Mouse (Mus musculus) retina, postnatal 1 day (tissue): ENCODE results near the gene Cep19.
"Not testable (repeated sequence)": the region's sequence is repeated elsewhere in the genome, so short reads cannot be mapped to it uniquely, and the experiment has no call there.

Source experiments
- DNase-seq: peaks from one replicate; pipeline ENCODE4 v3.0.0-alpha.2; 2012

Gene Cep19

DNA sequence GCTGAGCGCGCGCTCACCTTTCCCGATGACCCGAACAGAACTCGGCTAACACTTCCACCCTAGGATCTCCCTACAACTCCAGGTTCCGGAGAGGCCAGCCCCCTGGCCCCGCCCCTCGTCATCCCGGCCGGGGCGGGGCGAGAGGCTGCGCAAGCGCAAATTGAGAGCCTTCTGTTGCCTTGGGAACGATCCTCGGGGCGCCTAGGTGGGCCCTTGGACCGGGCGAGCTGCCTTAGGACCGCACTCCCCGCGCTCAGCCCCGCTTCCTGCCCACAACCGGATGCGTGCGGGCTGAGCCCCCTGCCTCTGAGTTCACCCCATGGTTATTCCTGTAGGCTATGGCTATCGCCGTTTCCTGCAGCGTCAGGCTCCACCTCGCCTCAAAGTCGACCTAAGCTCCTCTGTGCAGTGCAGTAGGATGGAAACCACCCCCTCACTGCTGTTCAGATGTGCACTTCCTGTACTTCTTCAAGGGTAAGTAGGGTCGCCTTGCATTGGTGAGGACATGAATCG is at the start of gene Cep19, which contains the start of gene Pigx:
TSS of gene Cep19 (plus strand) at position 163 of the 513 bp plus-strand sequence.
TSS of gene Pigx (minus strand) at position 103 of the 513 bp plus-strand sequence.
- peak; percentile 96 for DNase-seq

- no peak for DNase-seq
Measured at GRCm38 (mm10) chr16:32058817-32059216, 40.8 kb upstream of the Cep19 start.

GRCm38 (mm10) chr16:32059840-32060523 is 39.6 kb upstream of the Cep19 start:
- DNase-seq: no peak

DNA sequence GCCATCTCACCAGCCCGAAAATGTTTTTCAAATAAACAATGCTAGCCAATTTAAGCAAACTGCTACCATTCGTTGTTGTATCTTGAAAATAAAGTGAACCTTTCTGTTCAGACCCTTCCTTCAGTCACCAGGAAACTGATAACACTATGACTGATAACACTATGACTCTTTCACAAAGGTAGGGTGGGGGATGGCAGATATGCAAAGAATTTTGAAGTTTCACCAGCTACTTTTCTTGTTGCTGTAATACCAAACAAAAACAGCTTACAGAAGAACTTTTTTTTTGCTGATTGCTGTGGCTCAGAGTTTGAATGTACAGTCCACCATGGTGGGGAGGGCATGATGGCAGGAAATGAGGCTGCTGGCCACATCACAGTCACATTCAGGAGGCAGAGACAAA is 37.4 kb upstream of the Cep19 start:
- no peak for DNase-seq

GRCm38 (mm10) chr16:32063900-32064299 is 35.7 kb upstream of the Cep19 start:
- no peak for DNase-seq

- no peak for DNase-seq
Measured at GRCm38 (mm10) chr16:32066899-32067298, 32.7 kb upstream of the Cep19 start.

DNA sequence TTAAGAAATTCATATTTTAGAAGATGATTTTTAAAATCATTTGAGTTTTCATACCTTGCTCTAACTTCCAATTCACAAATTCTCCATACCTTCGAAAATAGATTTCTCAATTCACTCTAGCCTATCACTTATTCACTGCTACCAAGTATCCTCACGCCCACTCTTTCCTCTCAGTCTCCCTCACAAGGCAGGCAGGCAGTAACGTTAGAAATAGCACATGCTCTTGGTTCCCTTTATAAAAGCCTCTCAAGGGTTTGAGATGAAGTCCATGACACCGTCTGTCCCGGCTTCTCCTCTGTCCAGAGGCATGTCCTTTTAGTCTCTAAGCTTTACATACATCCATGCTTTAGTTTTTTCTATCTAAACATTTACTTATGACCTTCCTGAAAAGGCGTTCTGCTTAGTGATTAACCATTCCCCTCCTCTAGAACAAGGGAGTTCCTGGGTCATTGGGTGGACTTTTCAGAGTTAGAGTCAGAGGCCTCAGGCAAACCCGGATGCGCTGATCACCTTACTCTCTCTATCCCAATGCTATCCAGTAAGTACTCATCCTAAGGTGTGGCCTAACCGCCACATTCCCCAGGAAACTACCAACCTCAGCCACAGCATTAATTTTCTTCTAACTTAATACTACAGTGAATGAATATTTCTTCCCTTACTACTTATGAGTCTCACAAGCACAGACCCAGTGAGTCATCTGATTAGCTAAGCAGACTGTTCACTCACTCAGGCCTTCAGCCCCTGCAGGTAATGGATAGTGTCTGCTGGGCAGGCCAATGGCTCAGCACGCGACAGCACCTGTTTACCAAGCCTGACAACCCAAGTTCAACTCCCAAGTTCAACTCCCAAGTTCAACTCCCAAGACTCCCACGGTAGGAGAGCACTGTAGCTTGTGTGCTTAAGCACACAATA is 31.0 kb upstream of the Cep19 start:
- no peak for DNase-seq

DNA sequence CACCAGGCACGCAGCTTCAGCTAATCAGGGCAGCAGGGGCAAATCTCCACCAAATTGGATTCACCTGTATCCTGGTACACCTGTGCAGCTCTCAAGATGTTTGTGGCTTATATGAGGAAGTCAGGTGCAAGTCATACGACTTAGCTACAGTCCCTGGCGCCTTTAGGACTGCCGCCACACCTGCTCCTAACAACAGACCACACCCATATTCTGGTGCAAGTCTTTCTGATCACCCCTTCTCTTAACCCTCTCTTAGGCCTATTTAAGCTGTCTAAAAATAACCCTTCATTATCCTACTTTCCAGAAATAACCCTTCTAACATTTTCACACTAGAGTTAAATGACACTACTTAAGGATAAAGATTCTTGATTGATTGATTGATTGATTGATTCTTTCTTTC is 29.5 kb upstream of the Cep19 start:
- DNase-seq: not testable (repeated sequence)

DNA sequence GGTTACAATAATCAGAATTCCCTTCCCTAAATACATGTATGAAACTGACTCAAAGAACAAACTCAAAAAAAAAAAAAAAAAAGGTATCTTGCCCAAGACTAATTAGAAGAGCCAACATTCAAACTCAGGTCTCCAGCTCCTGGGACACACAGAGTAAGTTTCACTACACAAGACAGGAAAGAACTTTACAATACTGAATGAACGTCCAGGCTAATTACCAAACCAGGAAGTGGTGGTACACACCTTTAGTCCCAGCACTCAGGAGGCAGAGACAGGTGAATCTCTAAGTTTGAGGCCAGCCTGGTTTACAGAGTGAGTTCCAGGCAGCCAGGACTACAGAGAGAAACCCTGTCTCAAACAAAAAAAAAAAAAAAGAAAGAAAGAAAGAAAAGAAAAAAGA is 23.8 kb upstream of the Cep19 start:
- no peak for DNase-seq

- DNase-seq: no peak
Measured at GRCm38 (mm10) chr16:32076406-32076805, 23.2 kb upstream of the Cep19 start.

- DNase-seq: no peak
Measured at GRCm38 (mm10) chr16:32077648-32078407, 21.8 kb upstream of the Cep19 start.

DNA sequence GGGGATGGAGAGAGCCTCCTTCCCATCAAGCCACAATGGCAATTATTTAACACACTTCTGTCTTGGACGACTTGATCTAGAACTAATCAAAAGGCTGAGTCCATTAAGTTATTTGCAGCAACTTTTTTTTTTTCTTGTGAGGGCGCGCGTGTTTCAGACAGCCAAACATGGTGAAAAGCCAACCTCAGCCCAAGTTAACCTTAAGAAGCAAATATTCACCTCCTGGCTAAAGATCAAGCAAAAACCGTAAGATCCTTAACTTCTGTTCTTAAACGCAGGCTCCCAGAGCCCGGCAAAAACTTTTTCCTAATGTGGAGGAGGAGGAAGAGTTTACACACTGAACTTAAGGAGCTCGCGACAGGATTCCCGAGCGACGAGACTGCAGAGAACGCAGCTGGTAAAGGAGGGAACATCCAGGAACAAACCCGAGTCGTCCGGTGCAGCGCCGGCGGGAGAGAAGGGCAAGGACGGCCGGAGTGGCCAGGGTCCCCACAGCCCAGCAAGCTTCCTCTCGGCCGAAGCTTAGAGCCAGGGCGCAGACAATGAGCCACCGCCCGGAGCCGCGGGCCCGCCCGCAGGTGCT is 21.1 kb upstream of the Cep19 start:
- peak; percentile 56 for DNase-seq

DNA sequence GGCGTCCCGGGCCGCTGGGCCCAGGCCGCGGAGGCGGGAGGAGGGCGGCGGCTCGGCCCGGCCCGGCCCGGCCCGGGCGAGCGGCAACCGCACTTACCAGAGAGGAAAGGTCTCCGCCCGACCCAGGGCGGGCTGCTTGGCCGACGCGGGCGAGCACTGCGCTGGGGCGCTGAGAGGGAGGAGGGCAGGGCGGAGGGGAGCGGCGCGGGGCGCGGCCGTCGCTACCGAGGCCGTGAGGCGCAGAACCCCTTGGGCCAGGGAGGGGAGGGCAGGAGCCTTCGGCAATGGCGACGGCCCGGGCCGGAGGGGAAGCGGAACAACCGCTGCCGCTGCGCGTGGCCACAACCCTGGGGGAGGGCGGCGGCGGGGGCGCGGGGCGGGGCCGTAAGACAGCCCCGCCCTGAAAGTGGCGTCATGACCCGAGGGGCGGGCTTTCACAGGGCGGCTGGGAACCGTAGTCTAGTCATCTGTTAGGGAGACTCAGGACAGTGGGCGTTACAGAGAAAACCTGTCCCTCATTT is 20.5 kb upstream of the Cep19 start, which contains the start of gene Pak2:
TSS of gene Pak2 (minus strand) at position 352 of the 521 bp plus-strand sequence.
- DNase-seq: peak; percentile 92

- DNase-seq: no peak
Measured at GRCm38 (mm10) chr16:32087629-32088443, 11.8 kb upstream of the Cep19 start.

- DNase-seq: no peak
Measured at GRCm38 (mm10) chr16:32091466-32091865, 8.1 kb upstream of the Cep19 start.

- DNase-seq: not testable (repeated sequence)
Measured at GRCm38 (mm10) chr16:32097757-32098156, 1.8 kb upstream of the Cep19 start.

DNA sequence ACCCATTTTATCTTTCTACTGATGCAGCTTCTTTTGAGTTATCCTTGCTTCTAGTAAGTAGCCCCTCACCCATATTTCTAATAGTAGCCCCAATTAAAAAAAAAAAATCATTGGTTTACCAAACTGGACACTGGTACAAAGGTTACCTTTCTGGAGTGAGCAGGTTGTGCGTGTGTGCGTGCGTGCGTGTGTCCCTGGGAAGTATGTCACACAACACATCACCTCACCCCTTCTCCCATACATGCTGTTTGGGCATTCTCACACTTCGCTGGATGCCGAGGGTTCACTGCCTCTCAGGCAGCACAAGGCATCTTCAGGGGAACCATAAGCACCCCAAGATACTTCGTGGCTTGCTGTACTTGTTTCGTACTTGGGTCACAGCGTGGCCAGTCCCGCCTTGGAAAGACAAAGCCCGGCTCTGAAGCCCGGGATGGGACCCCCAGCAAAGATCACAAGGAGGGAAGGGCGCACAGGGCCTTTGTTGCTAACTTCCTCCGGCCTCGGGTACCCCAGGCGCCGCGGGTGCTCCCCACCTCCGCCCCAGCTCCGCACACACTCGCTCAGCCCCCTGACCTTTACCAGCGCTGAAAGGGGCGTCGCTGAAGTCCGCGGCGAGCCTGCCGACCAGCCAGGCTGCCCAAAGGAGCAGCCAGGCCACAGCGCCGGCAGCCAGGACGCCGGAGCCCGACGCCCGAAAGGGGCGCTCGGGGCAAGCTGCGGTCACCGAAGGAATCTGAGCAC is 533 bp upstream of the Cep19 start:
- DNase-seq: no peak

GRCm38 (mm10) chr16:32102295-32102694 is 2.7 kb downstream of the Cep19 start:
- no peak for DNase-seq

DNA sequence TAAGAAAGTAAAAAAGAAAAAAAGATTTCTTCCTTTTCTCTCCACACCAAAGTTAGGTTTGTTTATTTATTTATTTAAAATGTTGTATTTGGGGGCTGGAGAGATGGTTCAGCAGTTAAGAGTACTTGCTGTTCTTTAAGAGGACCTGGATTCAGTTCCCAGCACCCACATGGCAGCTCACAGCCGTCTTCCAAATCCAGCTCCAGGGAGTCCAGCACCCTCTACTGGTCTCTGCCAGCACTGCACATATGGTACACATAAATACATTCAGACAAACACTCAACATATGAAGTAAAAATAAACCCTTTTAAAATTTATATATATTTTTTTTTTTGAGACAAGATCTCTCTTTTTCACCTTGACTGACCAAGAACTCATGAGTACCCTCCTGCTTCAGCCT is 6.1 kb downstream of the Cep19 start:
- DNase-seq: no peak

DNA sequence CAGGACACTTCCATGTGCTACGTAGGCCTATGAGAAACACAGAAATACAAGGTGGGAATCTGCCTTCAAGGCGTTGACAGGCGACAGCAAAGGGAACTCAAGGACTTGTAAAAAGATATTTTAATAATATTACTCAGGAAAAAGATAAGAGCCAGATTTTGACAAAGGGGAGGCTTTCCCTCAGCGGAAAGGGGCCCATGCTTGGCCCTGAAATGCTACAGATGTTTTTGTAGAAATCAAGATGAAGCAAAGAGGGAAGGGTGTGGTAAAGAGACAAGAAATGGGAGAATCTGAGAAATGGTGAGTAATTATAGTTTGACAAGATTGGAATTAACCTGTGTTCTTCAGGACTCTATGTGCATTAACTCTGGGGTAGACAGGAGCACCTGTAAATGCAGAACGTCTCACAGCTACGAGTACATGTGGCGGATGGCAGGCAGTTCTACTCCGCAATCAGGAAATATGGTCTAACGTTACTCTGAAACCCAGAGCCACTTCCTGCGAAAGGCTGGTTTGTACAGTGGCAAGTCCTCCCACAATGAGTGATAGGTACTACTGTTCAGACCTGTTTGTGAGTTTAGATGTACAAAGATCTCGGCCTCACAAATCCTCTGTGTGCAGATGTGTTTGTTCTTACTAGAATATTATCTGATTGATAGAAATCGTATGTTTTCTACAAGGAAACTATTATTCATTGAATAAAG is 7.9 kb downstream of the Cep19 start:
- DNase-seq: no peak
